Mouse (Mus musculus) liver, embryonic 11.5 days (tissue): ENCODE measurements around the gene Hypk. TPM values are rescaled to one million over a fixed set of nuclear protein-coding genes. Genes with fewer than 3 reads are reported as not detected.
A peak's percentile ranks its signal among the peaks of the same experiment; 100 is the strongest.
"Not testable (repeated sequence)": the region's sequence is repeated elsewhere in the genome, so short reads cannot be mapped to it uniquely, and the experiment has no call there.

ENCODE experiments used
- ATAC-seq: fragments of 200-750 bp; cut with Nextera tagmentation; replicated peaks from 2 replicates; pipeline ENCODE4 v1.8.0; 2017; ENCODE audit warnings: moderate number of reproducible peaks, mild to moderate bottlenecking, moderate TSS enrichment, moderate library complexity; ENCODE audit not compliant: low FRiP score
- DNase-seq: peaks from one replicate; pipeline ENCODE4 v3.0.0-alpha.2; 2017; ENCODE audit warnings: low spot score
- H3K27ac ChIP-seq: fragments of 300-500 bp; sonication (generic); 2 replicates; pipeline ENCODE4 v1.5.1; 2014; ENCODE audit warnings: mild to moderate bottlenecking, low read depth, low read length, control low read depth
- H3K27me3 ChIP-seq: fragments of 300-500 bp; sonication (generic); replicated peaks from 2 replicates; pipeline ENCODE4 v1.6.1; 2014; ENCODE audit warnings: low read length, mixed read lengths; ENCODE audit not compliant: control insufficient read depth, insufficient read depth
- H3K36me3 ChIP-seq: fragments of 300-500 bp; sonication (generic); 2 replicates; pipeline ENCODE4 v1.6.1; 2014; ENCODE audit warnings: mild to moderate bottlenecking, low read length, moderate library complexity, mixed read lengths; ENCODE audit not compliant: control insufficient read depth, insufficient read depth
- H3K4me1 ChIP-seq: fragments of 300-500 bp; sonication (generic); replicated peaks from 2 replicates; pipeline ENCODE4 v1.6.1; 2014; ENCODE audit warnings: low read length, mixed read lengths; ENCODE audit not compliant: control insufficient read depth, insufficient read depth
- H3K4me2 ChIP-seq: fragments of 300-500 bp; sonication (generic); 2 replicates; pipeline ENCODE4 v1.6.1; 2014; ENCODE audit warnings: mild to moderate bottlenecking, control low read depth, moderate library complexity
- H3K4me3 ChIP-seq: fragments of 300-500 bp; sonication (generic); 2 replicates; pipeline ENCODE4 v1.5.1; 2014; ENCODE audit warnings: low read depth, low read length, control low read depth
- H3K9ac ChIP-seq: fragments of 300-500 bp; sonication (generic); 2 replicates; pipeline ENCODE4 v1.6.1; 2014; ENCODE audit warnings: low read depth, low read length, control low read depth
- H3K9me3 ChIP-seq: fragments of 300-500 bp; sonication (generic); 2 replicates; pipeline ENCODE4 v1.6.1; 2016; ENCODE audit warnings: low read length, inconsistent platforms, mixed read lengths; ENCODE audit not compliant: control insufficient read depth
- WGBS: fragments of 180-500 bp; shearing (Covaris S2); extraction: QIAGEN DNeasy Blood & Tissue Kit; methylation state at CpG from one replicate; pipeline ENCODE4 v1.1.7; 2014; 5-methylcytosine and 5-hydroxymethylcytosine counted together
- polyA plus RNA-seq: library from polyadenylated mRNA; unstranded; fragments of >200 nt; fragmentation: Nextera tagmentation; extraction: Ambion mirVana; gene quantifications from 2 replicates; pipeline ENCODE4 v1.2.1, GENCODE M21; 2014

The Hypk gene
- polyA plus RNA-seq, 1 experiment from 2014 or later = 146 TPM

- WGBS = under 1% methylated on average over 54 of the region's 54 CpGs
- Histone ChIP-seq H3K4me2 (peak overlapping the region; percentile 95), H3K9me3 (no peaks in the 10 kb centered on the region), H3K27ac (peak overlapping the region; percentile 94), H3K36me3 (peaks cover 18% of the 10 kb centered on the region), H3K27me3 (no peaks in the 10 kb centered on the region), H3K4me1 (peaks cover 13% of the 10 kb centered on the region), H3K9ac (peak overlapping the region; percentile 95), H3K4me3 (peak overlapping the region; percentile 100)
- ATAC-seq = peak; percentile 16
- DNase-seq = no peak
Measured at GRCm38 (mm10) chr2:121449545-121450011, 3.5 kb upstream of the Hypk start.

GRCm38 (mm10) chr2:121450093-121450492 is 3.0 kb upstream of the Hypk start:
- Histone ChIP-seq H3K27ac (peak overlapping the region; percentile 94), H3K27me3 (no peaks in the 10 kb centered on the region), H3K9ac (peak overlapping the region; percentile 95), H3K4me1 (peaks cover 13% of the 10 kb centered on the region), H3K9me3 (no peaks in the 10 kb centered on the region), H3K4me2 (peak overlapping the region; percentile 95), H3K36me3 (peaks cover 20% of the 10 kb centered on the region), H3K4me3 (peak overlapping the region; percentile 100)
- DNase-seq (no peak), ATAC-seq (no peak)
- WGBS = 1% methylated on average over 7 of the region's 7 CpGs

- Histone ChIP-seq H3K4me1 (peaks cover 22% of the 10 kb centered on the region), H3K27me3 (no peaks in the 10 kb centered on the region), H3K36me3 (peaks cover 20% of the 10 kb centered on the region), H3K4me2 (no peak overlapping the region), H3K27ac (no peak overlapping the region), H3K4me3 (no peak overlapping the region), H3K9me3 (no peaks in the 10 kb centered on the region), H3K9ac (no peak overlapping the region)
- DNase-seq (no peak), ATAC-seq (no peak)
- 73% methylated on average over 4 of the region's 4 CpGs for WGBS
Measured at GRCm38 (mm10) chr2:121452361-121452760, 729 bp upstream of the Hypk start.

- Histone ChIP-seq H3K27me3 (no peaks in the 10 kb centered on the region), H3K9me3 (no peaks in the 10 kb centered on the region), H3K36me3 (peaks cover 26% of the 10 kb centered on the region), H3K27ac (no peak overlapping the region), H3K4me2 (no peak overlapping the region), H3K4me3 (no peak overlapping the region), H3K4me1 (peaks cover 27% of the 10 kb centered on the region), H3K9ac (no peak overlapping the region)
- DNase-seq (no peak), ATAC-seq (no peak)
- 88% methylated on average over 6 of the region's 6 CpGs for WGBS
Measured at GRCm38 (mm10) chr2:121453917-121454316, 827 bp downstream of the Hypk start.

GRCm38 (mm10) chr2:121455534-121455933 is 2.4 kb downstream of the Hypk start:
- no peak overlapping the region for H3K4me2 ChIP-seq
- H3K27ac ChIP-seq = no peak overlapping the region
- no peak for ATAC-seq
- no peak overlapping the region for H3K9ac ChIP-seq
- H3K9me3 ChIP-seq = no peaks in the 10 kb centered on the region
- peaks cover 24% of the 10 kb centered on the region for H3K4me1 ChIP-seq
- no peaks in the 10 kb centered on the region for H3K27me3 ChIP-seq
- no peak overlapping the region for H3K4me3 ChIP-seq
- peaks cover 26% of the 10 kb centered on the region for H3K36me3 ChIP-seq
- WGBS = 81% methylated on average over 5 of the region's 5 CpGs
- DNase-seq = no peak

- peak within 1 kb of the TSS; percentile 81 for H3K4me2 ChIP-seq
- H3K36me3 ChIP-seq = peaks cover 20% of the 10 kb centered on the region
- peak within 1 kb of the TSS; percentile 84 for H3K9ac ChIP-seq
- peak within 1 kb of the TSS; percentile 85 for H3K27ac ChIP-seq
- H3K27me3 ChIP-seq = no peaks in the 10 kb centered on the region
- ATAC-seq (peak; percentile 93), DNase-seq (peak; percentile 91)
- 3% methylated on average over 41 of the region's 41 CpGs for WGBS
- peaks cover 17% of the 10 kb centered on the region for H3K4me1 ChIP-seq
- H3K4me3 ChIP-seq = peak within 1 kb of the TSS; percentile 85
- H3K9me3 ChIP-seq = no peaks in the 10 kb centered on the region
Measured at GRCm38 (mm10) chr2:121456692-121457642, 3.9 kb downstream of the Hypk start, which contains the start of gene Serinc4. TSS of gene Serinc4 (minus strand) at chr2:121456781.

- peaks cover 17% of the 10 kb centered on the region for H3K4me1 ChIP-seq
- no peak overlapping the region for H3K4me3 ChIP-seq
- no peak overlapping the region for H3K9ac ChIP-seq
- ATAC-seq (no peak), DNase-seq (no peak)
- no peak overlapping the region for H3K4me2 ChIP-seq
- peaks cover 6% of the 10 kb centered on the region for H3K36me3 ChIP-seq
- no peaks in the 10 kb centered on the region for H3K27me3 ChIP-seq
- 72% methylated on average over 2 of the region's 2 CpGs for WGBS
- H3K27ac ChIP-seq = no peak overlapping the region
- H3K9me3 ChIP-seq = no peaks in the 10 kb centered on the region
Measured at GRCm38 (mm10) chr2:121460071-121460470, 7.0 kb downstream of the Hypk start.

- 83% methylated on average over 1 of the region's 6 CpGs for WGBS
- not testable (repeated sequence) for H3K4me3 ChIP-seq, H3K27me3 ChIP-seq, H3K9ac ChIP-seq, H3K9me3 ChIP-seq, H3K36me3 ChIP-seq, DNase-seq, H3K4me2 ChIP-seq, H3K27ac ChIP-seq, ATAC-seq, H3K4me1 ChIP-seq
Measured at GRCm38 (mm10) chr2:121468982-121469381, 15.9 kb downstream of the Hypk start.
